Comparison of ENCODE assay signal across 8 mouse cellular contexts in genomic region chr15:99449131-99449750, GRCm38 (mm10). TPM values are rescaled to one million over a fixed set of nuclear protein-coding genes. Genes with fewer than 3 reads are reported as not detected.
A peak's percentile ranks its signal among the peaks of the same experiment; 100 is the strongest.
DNase-seq lines count a peak whose midpoint lies in the region; ATAC-seq and TF ChIP-seq lines count a peak whose summit lies in the region.

No protein-coding gene starts in this region.

- peak; percentile 63 for TF ChIP-seq EP300 in lung, postnatal 0 days (IDR thresholded peaks at IDR 0.05)
- no peak for TF ChIP-seq EP300 in stomach, postnatal 0 days (optimal IDR thresholded peaks at IDR 0.05)

- no peak for TF ChIP-seq POLR2A in spleen, adult 2 months (IDR thresholded peaks at IDR 0.05; ENCODE audit: low read depth, low read length)

- H3K27me3 ChIP-seq in spleen, adult 2 months (ENCODE audit: control insufficient read depth, insufficient read depth, low read length): no peaks in the 10 kb centered on the region
- no peaks in the 10 kb centered on the region for H3K27me3 ChIP-seq in lung, postnatal 0 days (replicated peaks; ENCODE audit: insufficient read depth, low read length)
- H3K27me3 ChIP-seq in stomach, postnatal 0 days (ENCODE audit: control insufficient read depth, insufficient read depth, low read length): no peaks in the 10 kb centered on the region

- no peak overlapping the region for H3K9ac ChIP-seq in lung, postnatal 0 days (replicated peaks; ENCODE audit: low read depth)
- H3K9ac ChIP-seq in stomach, postnatal 0 days (ENCODE audit: low read length): no peak overlapping the region

- no peak overlapping the region for H3K4me3 ChIP-seq in spleen, adult 2 months (ENCODE audit: extremely low read depth, insufficient read depth, insufficient read length)
- H3K4me3 ChIP-seq in lung, postnatal 0 days (ENCODE audit: low read depth, low read length): no peak overlapping the region
- no peak overlapping the region for H3K4me3 ChIP-seq in stomach, postnatal 0 days (ENCODE audit: low read depth, low read length)

- WGBS in spleen, adult 2 months: 28% methylated on average over 9 of the region's 9 CpGs
- 26% methylated on average over 9 of the region's 9 CpGs for whole genome bisulfite sequencing in lung, postnatal 0 days
- WGBS in stomach, postnatal 0 days: 47% methylated on average over 9 of the region's 9 CpGs

- H3K36me3 ChIP-seq in spleen, adult 2 months (ENCODE audit: control insufficient read depth, insufficient read depth, low read length): no peaks in the 10 kb centered on the region
- no peaks in the 10 kb centered on the region for H3K36me3 ChIP-seq in lung, postnatal 0 days (ENCODE audit: insufficient read depth, low read length)
- H3K36me3 ChIP-seq in stomach, postnatal 0 days (ENCODE audit: control insufficient read depth, insufficient read depth, low read length): no peaks in the 10 kb centered on the region

- no peaks in the 10 kb centered on the region for H3K9me3 ChIP-seq in lung, postnatal 0 days (ENCODE audit: low read length)
- H3K9me3 ChIP-seq in stomach, postnatal 0 days (ENCODE audit: control insufficient read depth, low read length): no peaks in the 10 kb centered on the region

- TF ChIP-seq CTCF in spleen, adult 2 months (IDR thresholded peaks at IDR 0.05; ENCODE audit: extremely low read depth, insufficient read depth, insufficient read length, insufficient replicate concordance): no peak
- no peak for TF ChIP-seq CTCF in lung, postnatal 0 days (IDR thresholded peaks at IDR 0.05)
- TF ChIP-seq CTCF in stomach, postnatal 0 days (IDR thresholded peaks at IDR 0.05; ENCODE audit: low read depth): no peak

- peak; percentile 91 for ATAC-seq in granulocyte monocyte progenitor cell, adult 5-6 weeks (replicated peaks; ENCODE audit: poor library complexity, severe bottlenecking)
- peak; percentile 64 for ATAC-seq in lung, postnatal 0 days
- ATAC-seq in stomach, postnatal 0 days (ENCODE audit: low FRiP score, low TSS enrichment): peak; percentile 60

- peaks cover 9% of the 10 kb centered on the region; the same call in 1 of the 2 replicates for H3K4me1 ChIP-seq in spleen, adult 2 months (ENCODE audit: control insufficient read depth, insufficient read depth, insufficient read length)
- peaks cover 25% of the 10 kb centered on the region for H3K4me1 ChIP-seq in lung, postnatal 0 days (ENCODE audit: insufficient read depth, low read depth, low read length)
- H3K4me1 ChIP-seq in stomach, postnatal 0 days (replicated peaks; ENCODE audit: control insufficient read depth, insufficient read depth): no peaks in the 10 kb centered on the region; the same call in 1 of the 2 replicates

- no peak for DNase-seq in spleen, adult 2 months (ENCODE audit: low read depth in 1 of 2, low spot score in 2 of 2)
- DNase-seq in spleen, postnatal 36 days (ENCODE audit: low spot score in 2 of 2): no peak
- peak; percentile 90 to 93 for DNase-seq in cerebellum, postnatal 10 days
- peak; percentile 55 to 69 for DNase-seq in kidney, postnatal 25 days
- DNase-seq in lung, postnatal 0 days (ENCODE audit: low spot score): peak; percentile 50
- no peak for DNase-seq in stomach, postnatal 0 days (ENCODE audit: low spot score)
- DNase-seq in spleen, postnatal 14 days (ENCODE audit: low spot score in 2 of 2): no peak

- H3K27ac ChIP-seq in spleen, adult 2 months (ENCODE audit: insufficient read depth, low read length): 0 out of 2 replicates have a peak overlapping the region, but pooled peaks have one; percentile 5
- H3K27ac ChIP-seq in lung, postnatal 0 days (ENCODE audit: low read length): peak overlapping the region; percentile 68
- H3K27ac ChIP-seq in stomach, postnatal 0 days (replicated peaks): 0 out of 2 replicates have a peak overlapping the region, but pooled peaks have one; percentile 9

- H3K4me2 ChIP-seq in lung, postnatal 0 days (replicated peaks; ENCODE audit: low read depth, low read length): no peak overlapping the region; the same call in 1 of the 2 replicates
- no peak overlapping the region for H3K4me2 ChIP-seq in stomach, postnatal 0 days (replicated peaks; ENCODE audit: low read depth)

RNA-seq across cellular contexts. Expression of gene Nckap5l, which starts 8.3 kb away (rescaled TPM):
- polyA plus RNA-seq in spleen, adult 2 months (2012; rRNA removed): 10.9 and 11.5 TPM in 2 replicates
- total RNA-seq in granulocyte monocyte progenitor cell, adult 5-6 weeks (2014; fragmentation: Nextera tagmentation): 5.0 and 13.4 TPM in 2 replicates
- 0.26 and 7.5 TPM in 2 replicates for total RNA-seq in granulocyte monocyte progenitor cell, adult 5-6 weeks (2017)
- 5.2 and 6.0 TPM in 2 replicates for polyA plus RNA-seq in lung, postnatal 0 days (2015; fragmentation: Nextera tagmentation; extraction: Ambion mirVana)
- 2.1 and 2.4 TPM in 2 replicates for polyA plus RNA-seq in stomach, postnatal 0 days (2015; fragmentation: Nextera tagmentation; extraction: Ambion mirVana)

RNA-seq across cellular contexts. Expression of gene Bcdin3d, which starts 25.3 kb away (rescaled TPM):
- polyA plus RNA-seq in spleen, adult 2 months (2012; rRNA removed): 5.1 and 7.4 TPM in 2 replicates
- 3.1 and 3.6 TPM in 2 replicates for total RNA-seq in granulocyte monocyte progenitor cell, adult 5-6 weeks (2014; fragmentation: Nextera tagmentation)
- total RNA-seq in granulocyte monocyte progenitor cell, adult 5-6 weeks (2017): 2.9 and 4.2 TPM in 2 replicates
- 11.2 and 11.5 TPM in 2 replicates for polyA plus RNA-seq in lung, postnatal 0 days (2015; fragmentation: Nextera tagmentation; extraction: Ambion mirVana)
- polyA plus RNA-seq in stomach, postnatal 0 days (2015; fragmentation: Nextera tagmentation; extraction: Ambion mirVana): 9.3 and 10.4 TPM in 2 replicates

RNA-seq across cellular contexts. Expression of gene Tmbim6, which starts 56.6 kb away (rescaled TPM):
- 434 and 466 TPM in 2 replicates for polyA plus RNA-seq in spleen, adult 2 months (2012; rRNA removed)
- total RNA-seq in granulocyte monocyte progenitor cell, adult 5-6 weeks (2014; fragmentation: Nextera tagmentation): 383 and 409 TPM in 2 replicates
- total RNA-seq in granulocyte monocyte progenitor cell, adult 5-6 weeks (2017): 163 and 164 TPM in 2 replicates
- 669 and 693 TPM in 2 replicates for polyA plus RNA-seq in lung, postnatal 0 days (2015; fragmentation: Nextera tagmentation; extraction: Ambion mirVana)
- 469 and 479 TPM in 2 replicates for polyA plus RNA-seq in stomach, postnatal 0 days (2015; fragmentation: Nextera tagmentation; extraction: Ambion mirVana)

Comparison
In these comparisons a context has a peak if more than half of its experiments do, and no peak if none do; other contexts are left out.
1. DNase-seq: peak in cerebellum, postnatal 10 days (2 of 2), kidney, postnatal 25 days (2 of 2) and lung, postnatal 0 days (single experiment); none in spleen, adult 2 months (0 of 2), spleen, postnatal 36 days (0 of 2), stomach, postnatal 0 days (single experiment) and spleen, postnatal 14 days (0 of 2).
2. H3K27ac ChIP-seq: peak in every context shown above with its lines; median percentile 68 in lung, postnatal 0 days; 9 in stomach, postnatal 0 days; 5 in spleen, adult 2 months.
3. Peak in every context shown above with its lines, with median percentiles within 50 percentile points of each other: ATAC-seq.